Mouse (Mus musculus) spleen, adult 2 months (tissue): ENCODE data around the gene Ube2v1. TPM values are rescaled to one million over a fixed set of nuclear protein-coding genes. Genes with fewer than 3 reads are reported as not detected.
"Not testable (repeated sequence)": the region's sequence is repeated elsewhere in the genome, so short reads cannot be mapped to it uniquely, and the experiment has no call there.

Experiments
- DNase-seq, 2 experiments: peaks; one replicate each; pipeline versions ENCODE4 v3.0.0 to v3.0.0-alpha.2; 2012 to 2021; ENCODE audit warnings: low spot score in 2 of 2, low read depth in 1 of 2
- H3K27ac ChIP-seq: fragments of 200-500 bp; 2 replicates; pipeline ENCODE4 v1.5.1; 2012; ENCODE audit warnings: low read length, inconsistent platforms; ENCODE audit not compliant: insufficient read depth
- H3K27me3 ChIP-seq: fragments of 200-500 bp; 2 replicates; pipeline ENCODE4 v1.6.1; 2012; ENCODE audit warnings: mild to moderate bottlenecking, moderate library complexity, low read length, inconsistent platforms; ENCODE audit not compliant: control insufficient read depth, insufficient read depth
- H3K36me3 ChIP-seq: fragments of 200-500 bp; 2 replicates; pipeline ENCODE4 v1.6.1; 2012; ENCODE audit warnings: mild to moderate bottlenecking, low read length, inconsistent platforms; ENCODE audit not compliant: control insufficient read depth, insufficient read depth
- H3K4me1 ChIP-seq: fragments of 200-500 bp; 2 replicates; pipeline ENCODE4 v1.6.1; 2011; ENCODE audit warnings: inconsistent platforms; ENCODE audit not compliant: control insufficient read depth, insufficient read depth, insufficient read length
- H3K4me3 ChIP-seq: fragments of 200-500 bp; 2 replicates; pipeline ENCODE4 v1.5.1; 2011; ENCODE audit warnings: mild to moderate bottlenecking, inconsistent platforms; ENCODE audit not compliant: insufficient read depth, insufficient read length; ENCODE audit errors: extremely low read depth
- CTCF ChIP-seq: fragments of 200-500 bp; IDR thresholded peaks from 2 replicates; pipeline ENCODE4 v1.5.1; 2011; ENCODE audit warnings: mild to moderate bottlenecking, inconsistent platforms; ENCODE audit not compliant: insufficient read depth, insufficient read length, insufficient replicate concordance; ENCODE audit errors: extremely low read depth
- POLR2A ChIP-seq: fragments of 200-500 bp; IDR thresholded peaks from 2 replicates; pipeline ENCODE4 v1.6.1; 2011; ENCODE audit warnings: low read depth, low read length, inconsistent platforms
- WGBS: fragments of 180-500 bp; shearing (Covaris S2); methylation state at CpG from one replicate; pipeline ENCODE4 v1.1.7; 2018; 5-methylcytosine and 5-hydroxymethylcytosine counted together
- polyA plus RNA-seq: library from polyadenylated mRNA; depleted of rRNA; stranded (reverse); fragments of >200 nt; gene quantifications from 2 replicates; pipeline ENCODE4 v1.2.3, GENCODE M21; 2012

Gene Ube2v1
- polyA plus RNA-seq, 1 experiment: 85.2 TPM

DNA sequence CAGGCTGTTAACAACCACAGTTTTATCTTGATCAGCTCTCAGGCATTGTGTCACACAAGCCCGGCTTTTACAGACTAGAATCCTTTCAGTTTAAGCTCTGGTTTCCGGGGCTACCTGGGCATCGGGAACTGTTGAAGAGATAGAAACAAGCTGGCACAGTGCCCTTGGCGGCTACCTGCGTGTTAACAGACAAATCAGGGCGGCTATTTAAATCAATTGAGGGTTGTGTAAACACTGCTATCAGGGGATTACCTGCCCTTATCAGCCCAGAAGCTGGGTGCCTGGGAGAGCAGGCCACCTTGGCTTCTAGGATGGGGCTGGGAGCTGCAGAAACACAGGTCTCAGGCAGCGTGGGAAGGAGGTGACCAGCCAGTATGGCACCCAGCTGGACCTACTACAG is 20.8 kb upstream of the Ube2v1 start:
- H3K27ac ChIP-seq: no peak overlapping the region
- H3K4me3 ChIP-seq: no peak overlapping the region
- DNase-seq: no peak
- H3K27me3 ChIP-seq: no peaks in the 10 kb centered on the region
- 91% methylated on average over 7 of the region's 7 CpGs for WGBS
- H3K4me1 ChIP-seq: peaks cover 30% of the 10 kb centered on the region; the same call in 1 of the 2 replicates
- no peak for TF ChIP-seq POLR2A
- no peak for TF ChIP-seq CTCF
- H3K36me3 ChIP-seq: peaks cover 24% of the 10 kb centered on the region

DNA sequence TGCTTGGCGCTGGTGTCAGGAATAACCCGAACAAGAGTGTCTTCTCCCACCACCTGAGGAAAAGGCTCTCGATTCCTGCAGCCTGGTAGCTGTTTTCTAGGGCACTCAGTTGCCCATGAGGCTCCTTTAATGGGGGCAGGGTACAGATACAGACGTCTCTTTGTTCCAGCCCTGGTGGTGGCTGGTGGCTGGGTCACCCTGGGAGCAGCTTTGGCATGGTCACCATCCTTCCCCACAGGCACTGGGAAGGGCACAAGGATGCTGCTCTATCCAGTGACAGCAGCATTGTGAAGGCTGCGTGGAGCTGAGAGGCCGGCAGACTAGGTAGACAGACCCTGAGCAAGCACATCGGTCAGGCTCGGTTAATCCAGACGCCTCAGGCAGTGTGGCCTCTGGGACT is 19.7 kb upstream of the Ube2v1 start:
- DNase-seq: no peak
- H3K4me3 ChIP-seq: no peak overlapping the region
- WGBS: 96% methylated on average over 9 of the region's 9 CpGs
- peaks cover 21% of the 10 kb centered on the region; the same call in 1 of the 2 replicates for H3K4me1 ChIP-seq
- peaks cover 24% of the 10 kb centered on the region for H3K36me3 ChIP-seq
- no peak overlapping the region for H3K27ac ChIP-seq
- no peaks in the 10 kb centered on the region for H3K27me3 ChIP-seq
- TF ChIP-seq POLR2A (no peak), CTCF (no peak)

DNA sequence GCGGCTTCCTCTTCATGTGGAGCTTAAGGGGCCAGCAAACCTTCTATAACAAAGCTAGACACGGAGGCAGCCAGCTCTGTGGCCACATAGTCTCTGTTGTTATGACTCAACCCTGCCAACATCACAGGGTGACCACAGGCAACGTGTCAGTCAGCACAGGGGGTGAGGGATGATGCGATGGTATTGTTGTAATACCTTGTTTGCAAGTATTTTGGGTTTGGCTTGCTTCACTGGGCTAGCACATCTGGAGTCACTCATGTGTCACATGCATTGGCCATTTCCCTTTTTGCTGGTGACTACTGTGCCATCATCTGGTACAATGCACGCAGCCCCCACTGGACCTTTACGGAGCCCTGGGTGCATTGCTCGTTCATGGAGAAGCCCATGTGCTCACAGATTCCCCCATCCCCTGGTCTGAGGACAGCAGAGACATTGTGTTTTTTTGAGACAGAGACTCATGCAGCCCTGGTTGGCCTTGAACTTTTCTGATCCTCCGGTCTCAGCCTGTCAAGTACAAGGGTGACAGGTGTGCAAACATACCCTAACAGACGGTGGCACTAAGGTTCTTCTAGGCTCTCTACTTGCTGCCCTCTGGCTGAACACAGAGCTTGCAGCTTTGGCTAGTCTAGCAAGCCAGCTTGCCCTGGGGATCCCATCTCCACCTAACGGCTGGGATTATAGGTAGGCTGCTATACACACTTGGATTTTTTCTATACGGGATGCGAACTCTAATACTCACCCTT is 17.6 kb upstream of the Ube2v1 start:
- WGBS: 53% methylated on average over 12 of the region's 12 CpGs
- Histone ChIP-seq H3K4me3 (no peak overlapping the region), H3K36me3 (peaks cover 33% of the 10 kb centered on the region), H3K27me3 (no peaks in the 10 kb centered on the region), H3K4me1 (peaks cover 16% of the 10 kb centered on the region; the same call in 1 of the 2 replicates), H3K27ac (peak overlapping the region; percentile 20; the same call in 1 of the 2 replicates)
- TF ChIP-seq CTCF (no peak), POLR2A (no peak)
- DNase-seq: no peak

DNA sequence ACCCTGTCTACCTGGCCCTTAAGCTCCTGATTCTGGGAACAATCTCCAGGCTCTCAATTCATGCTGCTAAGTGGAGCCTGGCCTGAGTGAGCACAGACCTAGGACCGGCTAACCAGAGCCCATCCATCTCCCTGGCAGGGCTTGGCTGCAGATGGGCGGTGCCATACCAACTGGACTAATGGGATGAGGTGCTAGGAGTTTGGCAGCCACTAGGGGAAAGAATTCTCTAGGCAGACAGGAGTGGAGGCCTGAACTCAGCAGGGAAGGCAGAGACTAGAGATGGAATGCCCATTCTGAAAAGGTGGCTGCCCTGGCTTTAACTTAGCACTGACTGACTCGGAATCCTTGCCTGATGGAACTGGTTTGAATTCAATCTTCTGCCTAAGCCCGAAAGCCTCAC is 14.5 kb upstream of the Ube2v1 start:
- TF ChIP-seq CTCF (no peak), POLR2A (no peak)
- H3K27me3 ChIP-seq: no peaks in the 10 kb centered on the region
- DNase-seq: no peak
- peaks cover 20% of the 10 kb centered on the region for H3K36me3 ChIP-seq
- H3K4me3 ChIP-seq: no peak overlapping the region
- 96% methylated on average over 4 of the region's 4 CpGs for WGBS
- no peak overlapping the region for H3K27ac ChIP-seq
- H3K4me1 ChIP-seq: peaks cover 16% of the 10 kb centered on the region; the same call in 1 of the 2 replicates

DNA sequence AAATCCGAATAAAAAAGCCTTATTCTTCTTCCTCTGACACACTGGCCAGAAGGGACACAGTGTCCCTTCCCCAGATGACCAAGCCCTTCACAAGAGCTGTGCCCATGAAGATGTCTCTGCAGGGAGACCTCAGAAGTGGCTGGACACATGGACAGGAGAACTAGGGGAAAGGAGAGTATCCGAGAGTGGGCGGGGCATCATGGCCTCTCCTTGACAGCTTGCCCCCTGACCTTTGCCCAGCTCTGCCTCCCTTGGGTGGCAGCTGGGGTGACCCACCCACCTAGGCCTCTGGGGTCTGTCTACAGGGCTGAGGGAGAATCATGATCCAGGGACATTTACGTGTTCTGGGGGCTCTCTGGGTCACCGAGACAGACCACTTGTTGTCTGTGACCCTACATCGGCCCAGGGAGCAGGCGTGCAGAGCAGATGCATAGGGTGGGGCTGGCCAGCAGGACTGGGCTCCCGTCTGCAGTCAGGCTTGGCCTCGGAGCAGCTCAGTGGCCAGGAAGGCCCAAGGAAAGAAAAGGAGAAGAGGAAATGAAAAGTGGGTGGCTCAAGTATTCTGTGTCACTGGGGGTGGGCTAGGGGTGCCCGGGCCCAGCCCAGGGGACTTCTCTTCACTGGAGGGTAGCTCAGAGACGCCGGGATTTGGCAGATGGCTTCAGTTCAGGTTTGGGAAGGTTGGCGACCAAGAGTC is 11.6 kb upstream of the Ube2v1 start:
- peaks cover 18% of the 10 kb centered on the region for H3K36me3 ChIP-seq
- not testable (repeated sequence) for H3K4me3 ChIP-seq, H3K27ac ChIP-seq, H3K4me1 ChIP-seq, H3K27me3 ChIP-seq, DNase-seq
- WGBS: 90% methylated on average over 13 of the region's 13 CpGs

DNA sequence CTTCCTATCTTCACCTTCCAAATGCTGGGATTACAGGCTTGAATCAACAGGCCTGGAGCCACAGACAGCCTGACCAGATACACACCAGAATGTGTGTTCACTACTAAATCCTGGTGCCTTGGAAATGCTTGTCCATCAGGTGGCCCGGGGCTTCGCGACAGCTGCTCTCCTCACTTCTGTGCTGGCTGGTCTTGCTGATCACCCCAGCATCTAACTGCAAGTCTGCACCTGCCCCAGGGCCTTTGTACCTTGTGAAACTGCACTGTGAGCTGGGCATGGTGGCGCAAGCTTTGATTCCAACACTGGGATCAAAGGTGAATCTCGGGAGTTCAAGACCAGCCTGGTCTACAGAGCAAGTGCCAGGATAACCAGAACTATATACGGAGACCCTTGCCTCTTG is 10.3 kb upstream of the Ube2v1 start:
- Histone ChIP-seq H3K27ac (no peak overlapping the region), H3K36me3 (peaks cover 18% of the 10 kb centered on the region), H3K4me1 (no peaks in the 10 kb centered on the region), H3K4me3 (no peak overlapping the region), H3K27me3 (no peaks in the 10 kb centered on the region)
- WGBS: 95% methylated on average over 6 of the region's 6 CpGs
- DNase-seq: no peak
- TF ChIP-seq CTCF (no peak), POLR2A (no peak)

DNA sequence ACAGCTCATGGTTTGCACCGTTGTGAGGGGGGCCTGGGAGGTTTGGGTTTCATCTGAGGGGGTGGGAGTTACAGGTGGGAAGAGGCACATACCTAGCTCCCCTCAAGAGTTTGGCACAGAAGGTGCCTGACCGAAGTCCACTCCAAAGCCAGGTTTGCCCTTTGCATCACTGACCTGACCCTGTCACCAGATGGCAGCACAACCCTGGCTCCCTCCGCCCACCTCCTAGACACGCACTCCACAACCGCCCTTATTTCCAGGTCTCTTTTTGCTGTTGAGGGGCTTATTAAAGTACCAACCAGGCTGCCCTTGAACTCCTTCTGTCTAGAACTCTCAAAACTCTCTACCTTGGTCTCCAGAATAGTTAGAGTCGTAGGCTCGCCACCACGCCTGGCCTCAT is 9.4 kb upstream of the Ube2v1 start:
- TF ChIP-seq POLR2A (no peak), CTCF (peak; percentile 95)
- H3K27ac ChIP-seq: no peak overlapping the region
- peak; percentile 40 to 61 for DNase-seq
- peaks cover 18% of the 10 kb centered on the region for H3K36me3 ChIP-seq
- no peaks in the 10 kb centered on the region for H3K4me1 ChIP-seq
- no peaks in the 10 kb centered on the region for H3K27me3 ChIP-seq
- H3K4me3 ChIP-seq: no peak overlapping the region
- 28% methylated on average over 8 of the region's 8 CpGs for whole genome bisulfite sequencing
